ENCODE assay signal across 11 mouse cellular contexts in the genomic region with DNA sequence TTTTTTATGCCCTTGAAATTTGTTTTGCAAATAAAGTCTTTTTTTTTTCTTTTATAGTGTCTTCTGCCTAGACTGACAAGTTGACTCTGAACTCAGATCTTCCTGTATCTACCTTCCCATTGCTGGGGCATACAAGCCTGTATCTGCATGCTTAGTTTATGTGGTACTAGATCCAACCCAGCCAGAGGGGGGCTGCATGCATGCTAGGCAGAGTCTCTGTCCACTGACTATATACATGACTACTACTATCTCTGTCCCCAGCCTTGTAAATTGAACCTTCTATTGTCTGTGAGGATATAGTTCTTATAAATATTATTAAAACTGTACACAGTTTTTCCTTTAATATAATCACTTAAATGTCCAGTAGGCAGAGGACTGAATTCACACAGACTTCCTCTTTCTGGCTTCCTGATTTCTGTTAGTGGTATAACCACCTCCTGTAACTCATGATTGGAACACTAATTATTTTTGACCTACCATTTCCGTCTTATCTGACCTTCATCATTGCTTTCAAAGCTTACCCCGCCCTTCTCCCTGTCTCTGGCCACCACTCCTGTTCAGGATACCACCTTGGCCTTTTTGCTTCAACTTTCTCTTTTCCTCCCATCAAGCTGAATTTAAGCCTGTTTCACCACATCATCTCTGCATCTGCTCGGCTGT. TPM values are rescaled to one million over a fixed set of nuclear protein-coding genes. Genes with fewer than 3 reads are reported as not detected.
DNase-seq lines count a peak whose midpoint lies in the region; ATAC-seq and TF ChIP-seq lines count a peak whose summit lies in the region.
"Had no signal": no experiment of that assay in that cellular context is flagged by ENCODE, and none has a peak within 500 bp of the region (broad histone marks: within the 10 kb centered on the region; RNA-seq: fewer than 3 reads in every experiment).

No protein-coding gene starts in this region.

- TF ChIP-seq CTCF in lung, adult 2 months (IDR thresholded peaks at IDR 0.05; ENCODE audit: insufficient read depth, low read length): no peak
- no peak for TF ChIP-seq CTCF in bone marrow macrophage, adult 2 months (IDR thresholded peaks at IDR 0.05; ENCODE audit: low read depth, low read length)

- H3K4me2 ChIP-seq in lung, embryonic 15.5 days: no peak overlapping the region
- no peak overlapping the region for H3K4me2 ChIP-seq in liver, embryonic 16.5 days (ENCODE audit: low read depth, low read length)

- 0 out of 2 replicates have a peak overlapping the region, but pooled peaks have one; percentile 24 for H3K27ac ChIP-seq in lung, embryonic 15.5 days
- H3K27ac ChIP-seq in bone marrow macrophage, adult 2 months (ENCODE audit: insufficient read depth, low read depth, low read length): peak overlapping the region; percentile 100
- peak overlapping the region; percentile 58; the same call in 1 of the 2 replicates for H3K27ac ChIP-seq in liver, embryonic 16.5 days (ENCODE audit: low read length)
- H3K27ac ChIP-seq in embryonic facial prominence, embryonic 10.5 days (replicated peaks): no peak overlapping the region
- H3K27ac ChIP-seq: heart, adult 2 months had no signal

- H3K9me3 ChIP-seq in lung, embryonic 15.5 days: no peaks in the 10 kb centered on the region
- no peaks in the 10 kb centered on the region for H3K9me3 ChIP-seq in liver, embryonic 16.5 days (replicated peaks; ENCODE audit: control insufficient read depth, low read length)
- no peaks in the 10 kb centered on the region for H3K9me3 ChIP-seq in embryonic facial prominence, embryonic 10.5 days

- H3K36me3 ChIP-seq in lung, embryonic 15.5 days: no peaks in the 10 kb centered on the region
- no peaks in the 10 kb centered on the region for H3K36me3 ChIP-seq in liver, embryonic 16.5 days (ENCODE audit: control insufficient read depth, insufficient read depth)
- H3K36me3 ChIP-seq in embryonic facial prominence, embryonic 10.5 days (replicated peaks): no peaks in the 10 kb centered on the region

- no peak overlapping the region for H3K4me3 ChIP-seq in lung, embryonic 15.5 days
- H3K4me3 ChIP-seq in lung, adult 2 months (replicated peaks; ENCODE audit: extremely low read depth, low read depth, low read length): no peak overlapping the region
- peak overlapping the region; percentile 14; the same call in 1 of the 2 replicates for H3K4me3 ChIP-seq in bone marrow macrophage, adult 2 months (ENCODE audit: insufficient read depth, low read length)
- no peak overlapping the region for H3K4me3 ChIP-seq in liver, embryonic 16.5 days (ENCODE audit: low read depth, low read length)
- H3K4me3 ChIP-seq in embryonic facial prominence, embryonic 10.5 days: no peak overlapping the region
- H3K4me3 ChIP-seq: heart, adult 2 months had no signal

- 0 out of 2 replicates have a peak, but pooled peaks have one; percentile 62 for ATAC-seq in lung, embryonic 15.5 days (ENCODE audit: borderline replicate concordance, extremely low read depth, low FRiP score, low TSS enrichment)
- no peak for ATAC-seq in liver, embryonic 16.5 days (ENCODE audit: low read depth)
- ATAC-seq in megakaryocyte-erythroid progenitor cell, adult 5-6 weeks (replicated peaks; ENCODE audit: low FRiP score, low TSS enrichment, poor library complexity, severe bottlenecking): peak; percentile 64
- ATAC-seq: Patski had no signal

- WGBS in lung, embryonic 15.5 days: 52% methylated on average over 3 of the region's 3 CpGs
- 25% methylated on average over 3 of the region's 3 CpGs for WGBS in lung, adult 2 months
- 18% methylated on average over 3 of the region's 3 CpGs for WGBS in liver, embryonic 16.5 days (ENCODE audit: insufficient replicate concordance)
- 61% methylated on average over 3 of the region's 3 CpGs for WGBS in embryonic facial prominence, embryonic 10.5 days

- no peak overlapping the region for H3K9ac ChIP-seq in lung, embryonic 15.5 days
- H3K9ac ChIP-seq in liver, embryonic 16.5 days (ENCODE audit: low read depth, low read length): no peak overlapping the region

- no peaks in the 10 kb centered on the region for H3K27me3 ChIP-seq in lung, embryonic 15.5 days
- H3K27me3 ChIP-seq in liver, embryonic 16.5 days (ENCODE audit: control insufficient read depth, insufficient read depth, low read depth, low read length): no peaks in the 10 kb centered on the region
- H3K27me3 ChIP-seq in embryonic facial prominence, embryonic 10.5 days (replicated peaks; ENCODE audit: low read depth, poor library complexity, severe bottlenecking): no peaks in the 10 kb centered on the region
- H3K27me3 ChIP-seq: Patski had no signal

- H3K4me1 ChIP-seq in lung, embryonic 15.5 days: no peaks in the 10 kb centered on the region
- no peaks in the 10 kb centered on the region for H3K4me1 ChIP-seq in lung, adult 2 months (ENCODE audit: control insufficient read depth, insufficient read depth, low read length)
- H3K4me1 ChIP-seq in bone marrow macrophage, adult 2 months (ENCODE audit: control insufficient read depth, insufficient read depth, low read length): peaks cover 65% of the 10 kb centered on the region
- peaks cover 4% of the 10 kb centered on the region for H3K4me1 ChIP-seq in liver, embryonic 16.5 days (ENCODE audit: control insufficient read depth, low read depth, low read length)
- H3K4me1 ChIP-seq in embryonic facial prominence, embryonic 10.5 days: peaks cover 4% of the 10 kb centered on the region; the same call in 1 of the 2 replicates

- TF ChIP-seq POLR2A in lung, adult 2 months (IDR thresholded peaks at IDR 0.05; ENCODE audit: borderline replicate concordance, extremely low read depth, low read depth, low read length): no peak
- TF ChIP-seq POLR2A in bone marrow macrophage, adult 2 months (IDR thresholded peaks at IDR 0.05; ENCODE audit: borderline replicate concordance, low read depth, low read length): no peak

- DNase-seq in lung, adult 2 months: no peak
- DNase-seq in embryonic facial prominence, embryonic 10.5 days (ENCODE audit: low spot score): no peak
- DNase-seq in cerebellum, postnatal 4 days (ENCODE audit: low spot score in 2 of 2): no peak
- no peak for DNase-seq in adrenal gland, postnatal 4 days (ENCODE audit: low spot score in 2 of 2)
- DNase-seq: cerebellum, adult 9-10 months; heart, adult 2 months had no signal

RNA-seq across cellular contexts. Expression of gene Osbpl8, which starts 45.4 kb away (rescaled TPM):
- 9.5 and 10.5 TPM in 2 replicates for polyA plus RNA-seq in lung, embryonic 15.5 days (2015; fragmentation: Nextera tagmentation; extraction: Ambion mirVana)
- polyA plus RNA-seq in lung, adult 2 months (2012; rRNA removed): 5.7 and 8.3 TPM in 2 replicates
- polyA plus RNA-seq in bone marrow macrophage, adult 2 months (2012; ENCODE audit: insufficient read depth, insufficient read length, missing spikeins): 155 and 166 TPM in 2 replicates
- 8.2 and 9.0 TPM in 2 replicates for polyA plus RNA-seq in liver, embryonic 16.5 days (2015; fragmentation: Nextera tagmentation; extraction: Ambion mirVana)
- total RNA-seq in megakaryocyte-erythroid progenitor cell, adult 5-6 weeks (2014; fragmentation: Nextera tagmentation): 54.0 and 62.3 TPM in 2 replicates
- total RNA-seq in megakaryocyte-erythroid progenitor cell, adult 5-6 weeks (2017): 68.9 and 148 TPM in 2 replicates
- 9.3 and 9.4 TPM in 2 replicates for polyA plus RNA-seq in embryonic facial prominence, embryonic 10.5 days (2016; fragmentation: Nextera tagmentation; extraction: Ambion mirVana)
- 10 to 100 TPM; 30.8 to 33.9 TPM for total RNA-seq in adrenal gland, postnatal 4 days (2021)

Comparison
In these comparisons a context has a peak if more than half of its experiments do, and no peak if none do; other contexts are left out.
1. RNA of gene Osbpl8, which starts 45.4 kb away (polyA plus RNA-seq): 155 to 166 TPM in bone marrow macrophage, adult 2 months; 9.5 to 10.5 TPM in lung, embryonic 15.5 days, 9.3 to 9.4 TPM in embryonic facial prominence, embryonic 10.5 days, 5.7 to 8.3 TPM in lung, adult 2 months and 8.2 to 9.0 TPM in liver, embryonic 16.5 days; every median in the first group is over 10 times any median in the second.